Comparison of ENCODE assay signal across 20 mouse cellular contexts in genomic region chr6:12082531-12083216, GRCm38 (mm10).
DNase-seq lines count a peak whose midpoint lies in the region; ATAC-seq and TF ChIP-seq lines count a peak whose summit lies in the region.
"Had no signal": no experiment of that assay in that cellular context is flagged by ENCODE, and none has a peak within 500 bp of the region (broad histone marks: within the 10 kb centered on the region; RNA-seq: fewer than 3 reads in every experiment).

No protein-coding gene starts in this region.

- TF ChIP-seq POLR2A in lung, adult 2 months (IDR thresholded peaks at IDR 0.05; ENCODE audit: borderline replicate concordance, extremely low read depth, low read depth, low read length), result no peak

- DNase-seq in frontal cortex, postnatal 14 days (ENCODE audit: low spot score in 2 of 2), result no peak
- DNase-seq in lung, embryonic 14.5 days, result peak; percentile 82
- no peak for DNase-seq in lung, adult 2 months
- peak; percentile 51 for DNase-seq in brain, adult 2 months (ENCODE audit: low read depth, low spot score)
- DNase-seq in kidney, postnatal 36 days, result peak; percentile 48 to 53
- DNase-seq in midbrain, embryonic 14.5 days, result no peak
- DNase-seq: adrenal gland, adult 8-10 months; cerebellum, adult 11 months; cerebellum, postnatal 25 days; heart, adult 11 months; heart, postnatal 36 days; left cerebral cortex, postnatal 4 days; lung, postnatal 10 days; retina, postnatal 1 day; thymus, adult 2 months had no signal

- peak; percentile 74 for ATAC-seq in frontal cortex, adult (ENCODE audit: low TSS enrichment)
- peak; percentile 81 for ATAC-seq in lung, embryonic 14.5 days (ENCODE audit: insufficient read depth)
- no peak for ATAC-seq in midbrain, embryonic 13.5 days
- no peak for ATAC-seq in midbrain, embryonic 14.5 days (ENCODE audit: low FRiP score, low TSS enrichment)
- ATAC-seq: forebrain, embryonic 14.5 days had no signal

- no peaks in the 10 kb centered on the region for H3K27me3 ChIP-seq in lung, embryonic 14.5 days (ENCODE audit: insufficient read depth, low read length)
- H3K27me3 ChIP-seq in midbrain, embryonic 13.5 days, result no peaks in the 10 kb centered on the region
- H3K27me3 ChIP-seq in midbrain, embryonic 14.5 days (ENCODE audit: control insufficient read depth, insufficient read depth, low read length), result no peaks in the 10 kb centered on the region
- H3K27me3 ChIP-seq: heart, embryonic 13.5 days; hindbrain, embryonic 15.5 days had no signal

- H3K27ac ChIP-seq in lung, embryonic 14.5 days (ENCODE audit: low read depth), result peak overlapping the region; percentile 86; the same call in 1 of the 2 replicates
- H3K27ac ChIP-seq in midbrain, embryonic 13.5 days, result no peak overlapping the region
- no peak overlapping the region for H3K27ac ChIP-seq in midbrain, embryonic 14.5 days (replicated peaks; ENCODE audit: low read depth, low read length)
- H3K27ac ChIP-seq: heart, embryonic 13.5 days; hindbrain, embryonic 15.5 days had no signal

- no peak overlapping the region for H3K4me3 ChIP-seq in lung, embryonic 14.5 days (ENCODE audit: low read depth, low read length)
- no peak overlapping the region for H3K4me3 ChIP-seq in lung, adult 2 months (replicated peaks; ENCODE audit: extremely low read depth, low read depth, low read length)
- no peak overlapping the region for H3K4me3 ChIP-seq in midbrain, embryonic 13.5 days (replicated peaks)
- H3K4me3 ChIP-seq in midbrain, embryonic 14.5 days (replicated peaks; ENCODE audit: low read depth, low read length), result no peak overlapping the region
- H3K4me3 ChIP-seq: heart, embryonic 13.5 days; hindbrain, embryonic 15.5 days had no signal

- no peak for TF ChIP-seq CTCF in lung, embryonic 14.5 days (IDR thresholded peaks at IDR 0.05; ENCODE audit: low read depth)
- no peak for TF ChIP-seq CTCF in lung, adult 2 months (IDR thresholded peaks at IDR 0.05; ENCODE audit: insufficient read depth, low read length)

- H3K4me1 ChIP-seq in lung, embryonic 14.5 days (ENCODE audit: insufficient read depth), result no peaks in the 10 kb centered on the region
- 0 out of 2 replicates have a peak, but pooled peaks cover 2% of the 10 kb centered on the region for H3K4me1 ChIP-seq in lung, adult 2 months (ENCODE audit: control insufficient read depth, insufficient read depth, low read length)
- 0 out of 2 replicates have a peak, but pooled peaks cover 2% of the 10 kb centered on the region for H3K4me1 ChIP-seq in midbrain, embryonic 13.5 days (replicated peaks)
- H3K4me1 ChIP-seq in midbrain, embryonic 14.5 days (ENCODE audit: control insufficient read depth, insufficient read depth, low read length), result no peaks in the 10 kb centered on the region
- H3K4me1 ChIP-seq: heart, embryonic 13.5 days; hindbrain, embryonic 15.5 days had no signal

- peaks cover 11% of the 10 kb centered on the region; the same call in 1 of the 2 replicates for H3K36me3 ChIP-seq in lung, embryonic 14.5 days (ENCODE audit: insufficient read depth)
- H3K36me3 ChIP-seq in midbrain, embryonic 13.5 days, result peaks cover 21% of the 10 kb centered on the region
- H3K36me3 ChIP-seq in midbrain, embryonic 14.5 days (ENCODE audit: control insufficient read depth, insufficient read depth, low read length), result peaks cover 14% of the 10 kb centered on the region
- H3K36me3 ChIP-seq: hindbrain, embryonic 15.5 days had no signal

- H3K4me2 ChIP-seq in lung, embryonic 14.5 days, result no peak overlapping the region
- no peak overlapping the region for H3K4me2 ChIP-seq in midbrain, embryonic 13.5 days (replicated peaks)
- H3K4me2 ChIP-seq in midbrain, embryonic 14.5 days (ENCODE audit: low read length), result no peak overlapping the region
- H3K4me2 ChIP-seq: heart, embryonic 13.5 days; hindbrain, embryonic 15.5 days had no signal

- no peaks in the 10 kb centered on the region for H3K9me3 ChIP-seq in lung, embryonic 14.5 days (ENCODE audit: low read depth, low read length)
- no peaks in the 10 kb centered on the region for H3K9me3 ChIP-seq in midbrain, embryonic 13.5 days
- no peaks in the 10 kb centered on the region for H3K9me3 ChIP-seq in midbrain, embryonic 14.5 days (ENCODE audit: control insufficient read depth, low read length)
- H3K9me3 ChIP-seq: heart, embryonic 13.5 days; hindbrain, embryonic 15.5 days had no signal

- H3K9ac ChIP-seq in lung, embryonic 14.5 days, result no peak overlapping the region
- H3K9ac ChIP-seq in midbrain, embryonic 13.5 days (replicated peaks), result no peak overlapping the region
- H3K9ac ChIP-seq in midbrain, embryonic 14.5 days (replicated peaks; ENCODE audit: low read length), result no peak overlapping the region
- H3K9ac ChIP-seq: heart, embryonic 13.5 days; hindbrain, embryonic 15.5 days had no signal

- WGBS in lung, embryonic 14.5 days, result 44% methylated on average over 6 of the region's 6 CpGs
- WGBS in lung, adult 2 months, result 60% methylated on average over 6 of the region's 6 CpGs
- 85% methylated on average over 6 of the region's 6 CpGs for WGBS in midbrain, embryonic 13.5 days
- WGBS in midbrain, embryonic 14.5 days, result 86% methylated on average over 6 of the region's 6 CpGs

Comparison
In these comparisons a context has a peak if more than half of its experiments do, and no peak if none do; other contexts are left out.
1. DNase-seq: peak in lung, embryonic 14.5 days (single experiment), brain, adult 2 months (single experiment) and kidney, postnatal 36 days (2 of 2); none in frontal cortex, postnatal 14 days (0 of 2), lung, adult 2 months (single experiment) and midbrain, embryonic 14.5 days (single experiment).
2. ATAC-seq: peak in frontal cortex, adult (single experiment) and lung, embryonic 14.5 days (single experiment); none in midbrain, embryonic 13.5 days (single experiment) and midbrain, embryonic 14.5 days (single experiment).